Mouse (Mus musculus): ENCODE measurements around the gene Bfsp2. TPM values are rescaled to one million over a fixed set of nuclear protein-coding genes. Genes with fewer than 3 reads are reported as not detected.
"Not testable (repeated sequence)": the region's sequence is repeated elsewhere in the genome, so short reads cannot be mapped to it uniquely, and the experiment has no call there.

Gene Bfsp2
- polyA plus RNA-seq, 1 experiment from 2014 or later = 4.0 TPM

GRCm38 (mm10) chr9:103423951-103424350 is 56.3 kb downstream of the Bfsp2 start:
- Histone ChIP-seq H3K36me3 (no peaks in the 10 kb centered on the region), H3K4me1 (replicated peaks) (peaks cover 26% of the 10 kb centered on the region), H3K4me2 (replicated peaks) (no peak overlapping the region), H3K4me3 (replicated peaks) (no peak overlapping the region), H3K27ac (peak overlapping the region; percentile 60; the same call in 1 of the 2 replicates), H3K9me3 (no peaks in the 10 kb centered on the region), H3K9ac (replicated peaks) (no peak overlapping the region), H3K27me3 (no peaks in the 10 kb centered on the region)
- ATAC-seq = no peak
- WGBS = 78% methylated on average over 8 of the region's 8 CpGs

DNA sequence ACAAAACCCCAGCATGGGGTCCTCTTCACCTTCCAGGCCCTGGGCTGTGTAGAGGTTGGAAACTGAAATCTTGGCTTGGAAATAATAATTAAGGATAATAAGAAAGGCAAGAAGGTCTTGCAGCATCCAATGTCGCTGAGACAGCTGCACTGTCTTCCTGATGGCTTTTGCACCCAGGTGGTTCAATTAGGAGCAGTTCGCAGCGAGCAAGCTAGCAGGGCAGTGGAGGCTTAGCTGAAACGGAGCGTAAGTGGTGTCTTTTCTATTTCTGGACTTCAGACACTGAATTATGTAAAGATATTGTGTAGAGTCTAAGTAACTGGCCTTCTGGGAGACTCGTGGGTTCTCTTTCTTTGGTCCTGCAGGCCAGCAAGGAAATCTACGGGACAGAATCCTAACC is 56.8 kb downstream of the Bfsp2 start:
- no peaks in the 10 kb centered on the region for H3K9me3 ChIP-seq
- H3K4me2 ChIP-seq (replicated peaks) = 0 out of 2 replicates have a peak overlapping the region, but pooled peaks have one; percentile 5
- H3K4me1 ChIP-seq (replicated peaks) = peaks cover 26% of the 10 kb centered on the region
- WGBS = 65% methylated on average over 7 of the region's 7 CpGs
- no peak overlapping the region for H3K4me3 ChIP-seq (replicated peaks)
- H3K36me3 ChIP-seq = no peaks in the 10 kb centered on the region
- H3K27ac ChIP-seq = peak overlapping the region; percentile 60
- peak; percentile 14 for ATAC-seq
- no peak overlapping the region for H3K9ac ChIP-seq (replicated peaks)
- H3K27me3 ChIP-seq = no peaks in the 10 kb centered on the region

GRCm38 (mm10) chr9:103422847-103423246 is 57.4 kb downstream of the Bfsp2 start:
- peak; percentile 68 for ATAC-seq
- Histone ChIP-seq H3K4me2 (replicated peaks) (0 out of 2 replicates have a peak overlapping the region, but pooled peaks have one; percentile 5), H3K36me3 (no peaks in the 10 kb centered on the region), H3K9ac (replicated peaks) (no peak overlapping the region), H3K27ac (peak overlapping the region; percentile 60), H3K4me1 (replicated peaks) (peaks cover 26% of the 10 kb centered on the region), H3K9me3 (no peaks in the 10 kb centered on the region), H3K4me3 (replicated peaks) (no peak overlapping the region), H3K27me3 (no peaks in the 10 kb centered on the region)
- 52% methylated on average over 18 of the region's 18 CpGs for WGBS

GRCm38 (mm10) chr9:103420844-103421243 is 59.4 kb downstream of the Bfsp2 start:
- 0 out of 2 replicates have a peak, but pooled peaks have one; percentile 17 for ATAC-seq
- WGBS = 20% methylated on average over 3 of the region's 3 CpGs
- H3K9me3 ChIP-seq = no peaks in the 10 kb centered on the region
- H3K4me1 ChIP-seq (replicated peaks) = peaks cover 26% of the 10 kb centered on the region
- H3K27ac ChIP-seq = peak overlapping the region; percentile 27; the same call in 1 of the 2 replicates
- no peaks in the 10 kb centered on the region for H3K27me3 ChIP-seq
- H3K4me2 ChIP-seq (replicated peaks) = no peak overlapping the region
- no peak overlapping the region for H3K9ac ChIP-seq (replicated peaks)
- no peaks in the 10 kb centered on the region for H3K36me3 ChIP-seq
- H3K4me3 ChIP-seq (replicated peaks) = no peak overlapping the region

DNA sequence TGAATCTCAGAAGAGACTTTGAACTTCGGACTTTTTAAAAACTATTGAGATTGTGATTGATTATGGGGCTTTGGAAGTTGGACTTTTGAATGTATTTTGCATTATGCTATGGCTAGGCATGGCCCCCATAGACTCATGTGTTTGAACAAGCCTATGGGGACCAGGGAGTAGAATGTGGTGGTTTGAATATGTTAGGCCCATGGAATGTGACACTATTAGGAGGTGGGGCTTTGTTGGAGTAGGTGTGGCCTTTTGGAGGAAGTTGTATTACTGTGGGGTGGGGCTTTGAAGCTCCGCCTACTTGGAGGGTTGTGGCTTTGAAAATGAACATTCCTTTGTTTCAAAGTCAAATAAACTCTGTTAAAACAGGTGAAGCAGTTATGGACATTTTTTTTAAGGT is 61.4 kb downstream of the Bfsp2 start:
- no peak for ATAC-seq
- no peak overlapping the region for H3K9ac ChIP-seq (replicated peaks)
- H3K36me3 ChIP-seq = no peaks in the 10 kb centered on the region
- H3K9me3 ChIP-seq = no peaks in the 10 kb centered on the region
- H3K27me3 ChIP-seq = no peaks in the 10 kb centered on the region
- H3K4me1 ChIP-seq (replicated peaks) = peaks cover 36% of the 10 kb centered on the region
- WGBS = 89% methylated on average over 2 of the region's 2 CpGs
- no peak overlapping the region for H3K4me3 ChIP-seq (replicated peaks)
- no peak overlapping the region for H3K27ac ChIP-seq
- no peak overlapping the region for H3K4me2 ChIP-seq (replicated peaks)

GRCm38 (mm10) chr9:103418267-103418666 is 62.0 kb downstream of the Bfsp2 start:
- not testable (repeated sequence) for H3K9ac ChIP-seq (replicated peaks); H3K27ac ChIP-seq; H3K4me3 ChIP-seq (replicated peaks); H3K27me3 ChIP-seq; H3K36me3 ChIP-seq; H3K9me3 ChIP-seq; H3K4me2 ChIP-seq (replicated peaks); ATAC-seq
- peaks cover 38% of the 10 kb centered on the region for H3K4me1 ChIP-seq (replicated peaks)
- WGBS = 86% methylated on average over 1 of the region's 1 CpGs

GRCm38 (mm10) chr9:103413457-103413856 is 66.8 kb downstream of the Bfsp2 start:
- no peak overlapping the region for H3K4me2 ChIP-seq (replicated peaks)
- H3K27ac ChIP-seq = no peak overlapping the region
- peaks cover 25% of the 10 kb centered on the region for H3K4me1 ChIP-seq (replicated peaks)
- H3K9me3 ChIP-seq = no peaks in the 10 kb centered on the region
- H3K9ac ChIP-seq (replicated peaks) = no peak overlapping the region
- ATAC-seq = no peak
- H3K4me3 ChIP-seq (replicated peaks) = no peak overlapping the region
- no peaks in the 10 kb centered on the region for H3K27me3 ChIP-seq
- H3K36me3 ChIP-seq = no peaks in the 10 kb centered on the region
- 41% methylated on average over 9 of the region's 9 CpGs for WGBS

- Histone ChIP-seq H3K4me3 (replicated peaks) (no peak overlapping the region), H3K36me3 (no peaks in the 10 kb centered on the region), H3K9ac (replicated peaks) (no peak overlapping the region), H3K27me3 (no peaks in the 10 kb centered on the region), H3K27ac (peak overlapping the region; percentile 44; the same call in 1 of the 2 replicates), H3K9me3 (no peaks in the 10 kb centered on the region), H3K4me1 (replicated peaks) (peaks cover 21% of the 10 kb centered on the region), H3K4me2 (replicated peaks) (no peak overlapping the region)
- no peak for ATAC-seq
- WGBS = 75% methylated on average over 2 of the region's 2 CpGs
Observed at GRCm38 (mm10) chr9:103409119-103409518, 71.1 kb downstream of the Bfsp2 start.

GRCm38 (mm10) chr9:103408136-103408777 is 72.0 kb downstream of the Bfsp2 start:
- H3K4me1 ChIP-seq (replicated peaks) = peaks cover 12% of the 10 kb centered on the region; the same call in 1 of the 2 replicates
- no peaks in the 10 kb centered on the region for H3K9me3 ChIP-seq
- no peak for ATAC-seq
- no peak overlapping the region for H3K4me2 ChIP-seq (replicated peaks)
- WGBS = 51% methylated on average over 4 of the region's 4 CpGs
- H3K27ac ChIP-seq = peak overlapping the region; percentile 44; the same call in 1 of the 2 replicates
- H3K36me3 ChIP-seq = no peaks in the 10 kb centered on the region
- H3K9ac ChIP-seq (replicated peaks) = no peak overlapping the region
- H3K27me3 ChIP-seq = no peaks in the 10 kb centered on the region
- H3K4me3 ChIP-seq (replicated peaks) = no peak overlapping the region

DNA sequence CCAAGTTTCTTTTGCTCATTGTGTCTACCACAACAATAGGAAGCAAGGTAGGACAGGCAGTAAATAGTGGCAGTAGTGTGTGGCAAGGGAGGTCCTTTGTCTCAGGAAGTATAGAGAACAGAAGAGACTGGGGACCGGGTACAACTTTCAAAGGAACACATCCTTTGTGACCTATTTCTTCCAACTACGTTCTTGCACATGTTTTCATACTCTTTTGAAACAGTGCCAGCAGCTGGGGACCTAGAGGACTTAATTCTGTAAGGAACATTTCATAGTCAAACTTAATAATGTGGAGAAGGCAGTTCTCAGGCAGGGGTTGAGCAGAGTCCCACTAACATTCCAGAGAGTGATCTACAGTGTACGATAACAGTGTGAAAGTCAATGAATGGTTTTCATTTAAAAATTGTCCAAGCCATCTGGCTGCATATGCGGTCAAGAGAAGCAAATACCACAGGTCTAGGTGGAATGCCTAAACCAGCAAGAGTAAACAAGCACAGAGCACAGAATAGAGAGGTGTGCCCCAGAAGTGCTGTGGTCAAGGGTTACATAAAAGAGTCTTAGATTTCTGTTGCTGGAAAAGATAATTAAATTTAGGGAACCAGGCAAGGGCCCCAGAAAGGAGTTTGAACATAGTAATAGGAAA is 76.8 kb downstream of the Bfsp2 start:
- H3K4me3 ChIP-seq (replicated peaks) = no peak overlapping the region
- no peak overlapping the region for H3K4me2 ChIP-seq (replicated peaks)
- no peak overlapping the region for H3K9ac ChIP-seq (replicated peaks)
- no peaks in the 10 kb centered on the region for H3K27me3 ChIP-seq
- 0 out of 2 replicates have a peak, but pooled peaks cover 2% of the 10 kb centered on the region for H3K4me1 ChIP-seq (replicated peaks)
- 0 out of 2 replicates have a peak, but pooled peaks cover 3% of the 10 kb centered on the region for H3K36me3 ChIP-seq
- 79% methylated on average over 4 of the region's 4 CpGs for WGBS
- peaks cover 5% of the 10 kb centered on the region; the same call in 1 of the 2 replicates for H3K9me3 ChIP-seq
- no peak for ATAC-seq
- H3K27ac ChIP-seq = no peak overlapping the region

- ATAC-seq = 0 out of 2 replicates have a peak, but pooled peaks have one; percentile 27
- no peaks in the 10 kb centered on the region for H3K4me1 ChIP-seq (replicated peaks)
- no peaks in the 10 kb centered on the region for H3K27me3 ChIP-seq
- H3K36me3 ChIP-seq = 0 out of 2 replicates have a peak, but pooled peaks cover 3% of the 10 kb centered on the region
- no peak overlapping the region for H3K27ac ChIP-seq
- 78% methylated on average over 21 of the region's 21 CpGs for WGBS
- peaks cover 5% of the 10 kb centered on the region for H3K9me3 ChIP-seq
- no peak overlapping the region for H3K4me2 ChIP-seq (replicated peaks)
- no peak overlapping the region for H3K9ac ChIP-seq (replicated peaks)
- H3K4me3 ChIP-seq (replicated peaks) = no peak overlapping the region
Observed at GRCm38 (mm10) chr9:103398509-103399157, 81.6 kb downstream of the Bfsp2 start.

- Histone ChIP-seq H3K27ac (no peak overlapping the region), H3K27me3 (no peaks in the 10 kb centered on the region), H3K4me1 (replicated peaks) (no peaks in the 10 kb centered on the region), H3K36me3 (no peaks in the 10 kb centered on the region), H3K4me2 (replicated peaks) (no peak overlapping the region), H3K9ac (replicated peaks) (no peak overlapping the region), H3K4me3 (replicated peaks) (no peak overlapping the region), H3K9me3 (no peaks in the 10 kb centered on the region; the same call in 1 of the 2 replicates)
- 89% methylated on average over 11 of the region's 11 CpGs for WGBS
- no peak for ATAC-seq
Observed at GRCm38 (mm10) chr9:103393256-103393655, 87.0 kb downstream of the Bfsp2 start.
